8 mouse cellular contexts compared by ENCODE assay signal in genomic region chr11:84870337-84871043, GRCm38 (mm10). TPM values are rescaled to one million over a fixed set of nuclear protein-coding genes. Genes with fewer than 3 reads are reported as not detected.
DNase-seq lines count a peak whose midpoint lies in the region; ATAC-seq lines count a peak whose summit lies in the region.

Gene Ggnbp2 (minus strand): TSS chr11:84870817.

- peak within 1 kb of the TSS; percentile 95 for H3K9ac ChIP-seq in hindbrain, embryonic 15.5 days

- peaks cover 31% of the 10 kb centered on the region for H3K4me1 ChIP-seq in hindbrain, embryonic 15.5 days (replicated peaks)

- DNase-seq in R1 (ENCODE audit: low read depth, low spot score), result peak; percentile 93
- peak; percentile 93 to 96 for DNase-seq in cerebellum, postnatal 25 days
- DNase-seq in frontal cortex, postnatal 36 days (ENCODE audit: low spot score in 2 of 2), result peak; percentile 88 to 89
- peak; percentile 82 to 89 for DNase-seq in left cerebral cortex, adult 18-20 months (ENCODE audit: low spot score in 2 of 2)
- DNase-seq in right cerebral cortex, adult 18-20 months, result peak; percentile 91
- peak; percentile 82 for DNase-seq in urinary bladder, postnatal 10 days (ENCODE audit: low spot score)

- under 1% methylated on average over 47 of the region's 62 CpGs for WGBS in hindbrain, embryonic 15.5 days
- 3% methylated on average over 29 of the region's 62 CpGs for WGBS in macrophage (ENCODE audit: missing documents)

- H3K9me3 ChIP-seq in hindbrain, embryonic 15.5 days, result no peaks in the 10 kb centered on the region

- H3K4me3 ChIP-seq in hindbrain, embryonic 15.5 days, result peak within 1 kb of the TSS; percentile 88
- peak within 1 kb of the TSS; percentile 92 for H3K4me3 ChIP-seq in macrophage (ENCODE audit: inconsistent target)

- H3K79me2 ChIP-seq in macrophage (ENCODE audit: inconsistent target), result peaks cover 58% of the 10 kb centered on the region

- peak; percentile 90 for ATAC-seq in hindbrain, embryonic 15.5 days (ENCODE audit: low FRiP score, low read depth)

- H3K27ac ChIP-seq in hindbrain, embryonic 15.5 days (replicated peaks), result peak within 1 kb of the TSS; percentile 100
- H3K27ac ChIP-seq in macrophage, result peak within 1 kb of the TSS; percentile 91

- no peaks in the 10 kb centered on the region for H3K36me3 ChIP-seq in hindbrain, embryonic 15.5 days
- peaks cover 5% of the 10 kb centered on the region; the same call in 1 of the 2 replicates for H3K36me3 ChIP-seq in macrophage (ENCODE audit: inconsistent target)

- peak within 1 kb of the TSS; percentile 83 for H3K4me2 ChIP-seq in hindbrain, embryonic 15.5 days

- H3K27me3 ChIP-seq in hindbrain, embryonic 15.5 days, result no peaks in the 10 kb centered on the region

RNA-seq across cellular contexts. Expression of gene Ggnbp2, which starts in this region (rescaled TPM):
- polyA plus RNA-seq in hindbrain, embryonic 15.5 days (2015; fragmentation: Nextera tagmentation; extraction: Ambion mirVana), result 68.9 and 72.9 TPM in 2 replicates
- 10 to 100 TPM; 90.8 to 91.0 TPM for total RNA-seq in left cerebral cortex, adult 18-20 months (2021)
- 100 to 1,000 TPM; 270 to 557 (median 405) TPM for total RNA-seq in macrophage (2018; cell fraction: chromatin; rRNA removed)
- total RNA-seq in macrophage (2018; cell fraction: cytosol; rRNA removed), result 100 to 1,000 TPM in 6 of 26 experiments, 10 to 100 TPM in 20; 60.0 to 117 (median 90.2) TPM
- total RNA-seq in macrophage (2018; cell fraction: nucleus; rRNA removed), result 100 to 1,000 TPM; 150 to 314 (median 228) TPM
- 70.8 to 80.2 TPM (median 75.8 TPM) in 3 replicates for polyA plus RNA-seq in macrophage (2018)

Comparison
In these comparisons a context has a peak if more than half of its experiments do, and no peak if none do; other contexts are left out.
1. Peak in every context shown above with its lines: DNase-seq, ATAC-seq, H3K4me3 ChIP-seq and H3K27ac ChIP-seq.